Mouse (Mus musculus) heart, adult 18-20 months (tissue): ENCODE measurements around the gene Spic. TPM values are rescaled to one million over a fixed set of nuclear protein-coding genes. Genes with fewer than 3 reads are reported as not detected.
A peak's percentile ranks its signal among the peaks of the same experiment; 100 is the strongest.
"Not testable (repeated sequence)": the region's sequence is repeated elsewhere in the genome, so short reads cannot be mapped to it uniquely, and the experiment has no call there.

Experiments
- DNase-seq, 2 experiments: peaks; one replicate each; pipeline ENCODE4 v3.0.0; 2021 to 2022; ENCODE audit warnings: mixed read lengths in 1 of 2
- long read RNA-seq, 2 experiments: library from polyadenylated mRNA; stranded (forward); transcript quantifications; one replicate each; pipeline ENCODE4 v2.0.0; 2021
- total RNA-seq, 2 experiments: library from RNA; stranded (reverse); gene quantifications; 2 replicates each; pipeline ENCODE4 v1.2.3; 2021

Spic gene
- total RNA-seq = under 1 TPM in 1 of 2 experiments, not detected in 1; 0.90 TPM
- long read RNA-seq, experiment 1, partial matches to known transcripts = 0 of 1 reads
- long read RNA-seq, experiment 1, other reads (novel, unspliced or antisense) = 0 of 1 reads
- long read RNA-seq, experiment 2 = 0 reads

DNA sequence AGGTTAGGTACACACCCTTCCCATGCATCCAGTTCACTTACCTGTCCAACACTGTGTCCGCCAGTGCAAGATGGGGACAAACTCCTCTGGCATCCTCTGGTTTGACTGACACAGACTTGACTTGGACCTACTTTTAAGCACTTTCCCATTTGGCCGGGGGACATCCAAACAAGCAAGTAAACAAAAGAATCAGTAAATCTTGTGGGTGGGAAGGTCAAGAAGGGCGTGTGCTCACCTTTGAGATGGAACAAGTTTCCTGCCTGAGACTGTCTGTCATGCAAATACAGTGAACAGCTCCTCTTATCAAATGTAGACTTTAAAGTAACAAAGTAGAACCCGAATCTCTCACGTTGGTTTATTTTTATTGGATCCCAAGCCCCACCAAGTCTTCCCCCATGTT, at the start of gene Spic:
Gene Spic, minus strand, starts transcription at position 91 of the 400 bp plus-strand sequence.
- DNase-seq = no peak

DNA sequence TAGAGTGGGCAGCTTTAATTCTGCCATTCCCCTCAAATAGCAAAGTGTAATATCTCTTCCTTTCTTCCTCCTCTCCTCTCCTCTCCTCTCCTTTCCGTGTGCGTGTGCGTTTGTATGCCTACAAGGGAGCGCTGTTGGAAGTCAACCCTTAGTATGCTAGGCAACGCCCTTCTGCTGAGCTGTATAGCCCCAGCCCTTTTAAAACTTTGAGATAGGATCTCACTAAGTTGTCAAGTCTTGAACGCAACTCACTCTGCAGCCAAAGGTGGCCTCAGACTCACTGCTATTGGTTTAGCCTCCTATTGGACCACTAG, 47.5 kb upstream of the Spic start:
- no peak for DNase-seq

DNA sequence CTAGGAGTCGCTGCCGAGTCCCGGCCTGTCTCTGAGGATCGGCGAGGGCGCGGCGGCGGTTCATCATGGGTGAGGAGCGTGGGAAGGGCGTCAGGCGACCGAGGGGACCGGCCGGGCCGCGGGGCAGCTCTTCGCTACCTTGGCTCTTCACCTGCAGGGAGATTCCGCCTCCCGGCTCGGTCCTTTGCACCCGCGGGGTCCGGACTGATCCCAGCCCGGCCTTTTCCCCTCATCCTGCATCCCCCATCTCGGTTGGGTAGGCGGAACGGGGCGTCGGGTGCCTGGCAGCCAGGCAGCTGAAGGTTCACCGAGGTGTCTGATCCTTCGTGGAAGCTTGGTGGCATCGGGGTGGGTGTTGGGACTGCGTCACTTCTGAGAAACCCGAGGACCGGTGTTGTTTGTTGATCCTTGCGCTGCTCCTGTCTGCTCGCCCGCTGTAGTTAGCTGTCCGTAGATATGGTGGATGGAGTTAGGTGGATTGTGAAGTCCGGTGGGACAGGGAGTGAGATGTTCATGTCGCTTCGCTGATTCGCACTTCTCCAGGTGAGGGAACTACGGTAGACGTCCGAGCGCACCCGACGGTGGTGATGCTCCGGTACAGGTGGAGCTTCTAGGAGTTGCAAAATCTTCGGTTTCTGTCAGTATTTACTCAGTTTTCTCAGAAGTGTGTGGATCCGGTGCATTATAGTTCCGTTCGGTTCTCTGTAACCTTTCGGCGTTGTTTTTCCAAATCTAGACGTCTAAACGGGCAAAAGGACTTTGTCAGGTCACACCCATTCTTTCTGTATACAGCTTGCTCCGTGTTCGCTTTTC, 46.9 kb upstream of the Spic start:
- DNase-seq = no peak

DNA sequence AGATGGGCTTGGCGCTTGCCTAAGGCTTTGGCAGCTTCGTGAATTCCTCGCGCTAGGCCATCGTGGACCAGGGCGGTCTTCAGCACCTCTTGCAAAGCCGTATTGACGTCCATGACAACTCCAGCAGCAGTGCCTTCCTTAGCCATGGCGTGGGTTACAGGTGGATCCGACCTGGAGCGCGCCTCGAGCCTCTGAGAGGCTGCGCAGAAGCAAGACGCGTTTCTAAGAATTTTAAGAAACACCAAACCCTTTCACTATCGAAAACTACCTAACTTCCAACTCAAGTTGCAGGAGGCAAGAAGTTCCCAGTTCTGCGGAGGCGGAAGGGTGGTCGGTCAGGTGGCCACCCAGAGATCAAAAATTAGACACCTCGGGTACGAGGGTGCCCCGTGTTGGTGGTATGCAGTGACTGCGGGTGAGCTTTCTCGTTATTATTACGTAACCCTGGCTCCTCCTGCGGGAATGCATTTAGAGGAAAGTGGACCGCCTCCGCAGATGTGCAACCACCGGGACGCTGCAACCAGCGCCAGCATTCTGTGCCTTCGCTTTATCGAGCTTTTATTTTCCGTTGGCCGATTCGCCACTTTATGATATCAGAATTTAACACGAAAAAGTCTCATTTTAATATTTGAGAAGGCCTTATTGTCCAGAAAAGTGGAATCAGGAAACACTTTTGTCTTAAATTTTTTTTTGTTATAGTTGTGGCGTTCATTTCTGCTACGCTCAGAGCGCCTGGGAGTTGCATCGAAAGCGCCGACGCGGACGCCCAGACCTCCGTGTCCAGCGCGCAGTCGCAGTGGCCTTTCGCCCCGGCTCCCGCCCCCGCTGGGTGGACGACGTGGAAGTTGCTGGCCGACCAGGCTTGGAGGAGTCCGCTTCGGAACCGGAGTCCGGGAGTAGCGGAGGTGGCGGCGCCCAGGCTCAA, 46.0 kb upstream of the Spic start, which contains the start of gene Arl1:
Gene Arl1, plus strand, starts transcription at position 288 of the 925 bp plus-strand sequence.
- DNase-seq = peak; percentile 95

DNA sequence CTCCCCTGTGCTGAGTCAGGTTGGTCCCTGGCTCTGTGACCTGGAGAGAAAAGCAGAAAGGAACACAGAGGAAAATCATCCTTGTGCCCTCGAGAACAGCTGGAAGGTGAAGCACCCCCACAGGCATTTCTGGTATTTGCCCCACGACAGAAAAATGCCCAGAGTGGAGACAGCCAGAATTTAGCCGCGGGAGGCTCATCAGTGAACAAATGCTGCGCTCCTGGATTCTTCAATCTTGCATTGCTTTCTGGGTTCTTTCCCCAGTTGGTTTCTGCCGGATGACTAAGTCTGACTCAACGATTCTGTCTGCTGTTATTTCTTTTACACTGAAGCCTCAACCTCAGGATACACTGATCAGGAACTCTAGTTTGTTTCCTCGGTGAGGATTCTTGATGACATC, 43.4 kb upstream of the Spic start:
- no peak for DNase-seq

DNA sequence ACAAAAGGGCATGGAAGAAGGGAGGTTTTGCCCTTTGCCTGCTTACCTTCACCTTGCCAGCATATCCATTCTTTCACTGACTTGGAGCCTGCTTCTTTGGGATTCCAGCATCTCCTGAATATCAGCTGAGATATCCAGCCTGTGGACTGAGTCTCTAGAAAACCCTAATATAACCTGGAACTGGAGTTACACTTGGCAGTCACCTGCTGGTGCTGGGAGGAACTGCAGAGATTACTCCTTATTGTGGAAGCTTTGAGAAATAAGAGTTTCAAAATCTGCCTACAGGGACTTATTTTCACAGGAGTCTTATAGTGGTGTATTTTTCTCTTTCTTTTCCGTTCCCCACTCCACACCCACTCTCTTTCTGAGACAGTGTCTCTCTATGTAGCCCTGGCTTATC, 42.3 kb upstream of the Spic start:
- peak in 1 of 2 experiments; percentile 16 for DNase-seq

DNA sequence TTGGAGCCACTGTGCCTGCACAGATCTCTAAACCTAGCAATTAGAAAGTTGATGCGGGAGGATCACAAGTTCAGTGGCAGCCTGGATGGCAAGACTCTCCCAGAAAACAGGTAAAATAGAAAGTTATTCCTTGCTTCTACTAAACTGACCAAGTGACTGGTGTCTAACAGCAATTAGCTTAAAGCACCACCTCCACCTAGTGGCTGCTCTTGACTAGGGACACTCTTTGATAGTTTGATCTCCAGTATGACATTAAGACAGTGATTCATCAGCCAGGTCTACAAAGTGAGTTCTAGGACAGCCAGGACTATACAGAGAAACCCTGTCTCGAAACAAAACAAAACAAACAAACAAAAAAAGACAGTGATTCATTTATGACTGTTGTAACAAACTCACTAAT, 40.5 kb upstream of the Spic start:
- peak; percentile 22 to 39 for DNase-seq

DNA sequence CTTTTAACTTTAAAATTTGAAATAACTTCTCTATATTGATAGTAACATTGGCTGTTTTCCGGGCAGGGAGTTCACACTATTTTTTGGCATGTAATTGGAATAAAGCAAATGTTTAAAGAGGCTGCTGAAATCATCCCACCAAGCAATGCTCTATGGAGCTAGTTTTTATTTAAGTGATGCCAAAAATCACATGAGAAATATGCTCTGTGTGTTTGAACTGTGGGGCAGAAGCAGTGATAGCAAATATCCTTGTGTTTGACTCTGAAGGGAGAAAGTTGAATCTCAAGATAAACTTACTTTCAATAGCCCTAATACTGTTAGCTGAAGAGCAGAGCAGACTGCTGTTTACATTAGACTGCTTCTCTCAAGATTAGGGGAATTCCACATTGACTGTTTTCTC, 34.8 kb upstream of the Spic start:
- DNase-seq = no peak

DNA sequence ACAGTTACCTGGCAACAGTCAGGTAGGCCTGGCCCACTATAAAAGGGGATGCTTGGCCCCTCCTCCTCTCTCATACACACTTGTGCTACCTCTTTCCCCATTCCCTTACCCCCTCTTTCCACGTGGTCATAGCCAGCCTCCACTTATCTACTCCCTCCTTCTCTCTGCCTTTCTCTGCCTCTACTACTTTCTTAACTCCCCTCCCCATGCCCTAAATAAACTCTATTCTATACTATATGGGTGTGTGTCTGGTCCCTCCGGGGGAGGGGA, 32.9 kb upstream of the Spic start:
- DNase-seq = no peak

DNA sequence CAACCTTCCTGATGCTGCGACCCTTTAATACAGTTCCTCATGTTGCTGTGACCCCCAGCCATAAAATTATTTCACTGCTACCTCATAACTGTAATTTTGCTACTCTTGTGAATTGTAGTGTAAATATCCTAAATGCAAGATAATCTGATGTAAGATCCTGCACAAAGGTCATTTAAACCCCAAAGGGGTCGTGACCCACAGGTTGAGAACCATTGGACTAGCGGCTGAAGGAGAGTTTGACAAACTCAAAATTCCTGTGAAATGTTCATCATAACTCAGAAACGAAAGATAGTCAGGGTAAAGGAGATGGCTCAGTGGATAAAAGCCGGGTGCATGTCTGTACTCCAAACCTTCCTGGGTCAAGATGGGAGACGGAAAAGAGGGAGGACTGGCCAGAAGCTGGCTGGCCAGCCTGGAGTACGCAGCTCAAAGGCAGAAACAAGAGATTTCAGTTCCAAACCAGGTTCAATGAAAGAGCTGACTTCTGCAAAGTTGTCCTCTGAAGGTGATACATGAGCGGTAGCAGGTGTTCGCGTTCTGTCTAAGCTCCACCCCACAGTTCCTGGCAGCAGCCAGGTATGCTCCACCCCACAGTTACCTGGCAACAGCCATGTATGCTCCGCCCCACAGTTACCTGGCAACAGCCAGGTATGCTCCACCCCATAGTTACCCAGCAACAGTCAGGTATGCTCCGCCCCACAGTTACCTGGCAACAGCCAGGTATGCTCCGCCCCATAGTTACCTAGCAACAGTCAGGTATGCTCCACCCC, 32.4 kb upstream of the Spic start:
- DNase-seq = no peak

DNA sequence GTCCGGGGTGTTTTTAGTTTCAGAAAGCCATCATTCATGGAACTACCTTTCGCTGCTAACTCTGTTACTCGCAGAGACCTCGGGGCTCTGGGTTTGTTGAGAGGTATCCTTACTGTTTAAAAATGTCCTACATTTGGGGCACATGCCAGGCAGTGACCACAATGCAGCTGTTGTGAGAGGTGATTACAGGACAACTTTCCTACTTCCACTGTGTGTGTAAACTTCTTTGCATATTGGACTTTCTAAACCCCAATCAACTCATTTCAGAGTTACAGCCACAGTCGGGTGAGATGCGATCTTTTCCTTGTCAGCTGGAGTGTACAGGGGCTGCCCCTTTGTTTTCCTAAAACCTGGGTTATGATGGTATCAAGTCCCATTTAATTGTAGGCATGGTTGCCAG, 30.8 kb upstream of the Spic start:
- no peak for DNase-seq

DNA sequence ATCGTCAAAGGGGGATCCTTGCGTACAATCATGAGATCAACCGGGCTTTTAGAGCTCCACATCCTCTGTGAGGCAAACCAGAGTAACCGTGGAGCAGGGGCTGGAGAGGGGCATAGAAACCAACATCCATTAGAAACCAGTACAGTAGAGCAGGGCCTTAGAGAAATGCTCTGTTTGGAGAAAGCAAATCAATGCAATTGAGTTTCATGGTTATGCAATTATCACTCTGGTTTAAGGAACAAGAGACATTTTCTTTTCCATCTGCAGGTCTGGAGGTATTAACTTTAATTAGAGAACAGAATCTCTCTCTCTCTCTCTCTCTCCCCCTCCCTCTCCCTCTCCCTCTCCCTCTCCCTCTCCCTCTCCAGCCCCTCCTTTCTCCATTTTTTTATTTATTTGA, 29.9 kb upstream of the Spic start:
- DNase-seq = no peak

DNA sequence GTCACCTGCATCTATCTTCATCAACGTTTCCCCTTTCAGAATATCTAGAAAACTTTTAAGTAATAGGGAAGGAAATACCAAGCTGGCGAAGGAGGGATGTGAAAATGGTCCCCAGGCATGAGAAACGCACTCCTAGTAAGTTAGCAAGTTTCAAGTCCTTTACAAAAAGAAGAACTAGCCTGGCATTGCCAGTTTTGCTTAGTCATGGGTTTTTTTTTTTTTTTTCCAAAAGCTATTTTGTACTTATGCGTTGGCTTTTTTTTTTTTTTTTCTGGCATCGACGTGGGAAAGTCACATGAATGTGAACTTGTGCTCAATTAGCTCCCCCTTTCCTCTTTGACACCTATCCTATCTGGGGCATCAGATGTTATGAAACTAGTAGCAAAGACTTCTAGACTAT, 27.5 kb upstream of the Spic start:
- DNase-seq = peak in 1 of 2 experiments; percentile 36

DNA sequence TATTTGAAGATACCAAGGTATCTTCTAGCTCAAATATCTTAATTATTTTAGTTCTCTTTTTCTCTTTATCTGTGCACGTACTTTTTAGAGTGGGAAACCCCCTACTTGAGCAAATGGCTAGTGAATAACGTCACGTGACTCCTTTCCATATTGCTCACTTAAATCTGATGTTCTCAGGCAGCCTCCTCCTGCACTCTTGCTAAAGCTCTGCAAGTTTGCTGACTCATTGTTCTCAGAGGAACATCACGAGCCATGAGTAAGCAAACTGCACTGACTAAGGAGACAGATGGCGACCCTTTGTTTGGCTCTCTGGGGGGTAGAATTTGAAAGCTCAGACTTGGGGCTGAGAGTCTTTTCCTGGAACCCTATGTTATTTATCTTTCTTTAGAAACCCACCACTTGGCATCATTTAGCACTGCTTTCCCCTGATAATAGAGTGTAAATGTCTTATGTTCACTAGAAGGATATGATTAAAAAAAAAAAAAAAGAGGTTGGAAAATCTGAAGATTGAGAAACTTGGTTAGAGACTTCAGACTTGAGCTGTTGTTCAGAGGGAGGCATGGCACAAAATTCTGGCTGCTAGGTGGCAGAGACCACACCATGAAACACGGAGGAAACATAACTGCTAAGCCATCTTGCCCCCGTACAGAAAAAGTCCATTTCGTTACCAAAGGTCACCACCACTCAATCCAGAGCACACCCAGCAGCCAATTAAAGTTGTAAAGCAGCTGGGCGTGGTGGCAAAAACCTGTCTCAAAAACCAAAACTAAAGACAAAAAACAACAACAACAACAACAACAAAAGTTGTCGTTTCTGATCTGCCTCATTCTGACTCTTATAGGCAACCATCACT, 24.1 kb upstream of the Spic start:
- DNase-seq = no peak

DNA sequence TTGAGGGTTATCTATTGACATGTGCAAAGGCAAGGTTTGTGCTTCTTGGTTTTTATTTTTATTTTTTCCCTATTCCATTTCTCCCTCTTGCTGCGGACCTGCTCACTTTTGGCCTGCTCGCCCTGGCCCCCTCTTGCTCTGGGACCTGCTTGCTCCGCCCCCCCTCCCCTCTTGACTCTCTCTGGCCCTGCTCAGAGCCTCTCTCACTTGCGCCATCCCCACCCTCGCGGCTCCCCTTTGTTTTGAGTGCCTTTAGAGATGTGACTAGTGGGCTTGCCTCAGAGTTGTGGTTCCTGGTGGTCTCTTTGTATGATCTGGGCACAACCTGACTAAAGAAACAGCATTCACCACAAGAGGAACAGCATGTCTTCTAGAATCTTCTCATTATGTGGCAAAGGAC, 16.1 kb upstream of the Spic start:
- DNase-seq = no peak

DNA sequence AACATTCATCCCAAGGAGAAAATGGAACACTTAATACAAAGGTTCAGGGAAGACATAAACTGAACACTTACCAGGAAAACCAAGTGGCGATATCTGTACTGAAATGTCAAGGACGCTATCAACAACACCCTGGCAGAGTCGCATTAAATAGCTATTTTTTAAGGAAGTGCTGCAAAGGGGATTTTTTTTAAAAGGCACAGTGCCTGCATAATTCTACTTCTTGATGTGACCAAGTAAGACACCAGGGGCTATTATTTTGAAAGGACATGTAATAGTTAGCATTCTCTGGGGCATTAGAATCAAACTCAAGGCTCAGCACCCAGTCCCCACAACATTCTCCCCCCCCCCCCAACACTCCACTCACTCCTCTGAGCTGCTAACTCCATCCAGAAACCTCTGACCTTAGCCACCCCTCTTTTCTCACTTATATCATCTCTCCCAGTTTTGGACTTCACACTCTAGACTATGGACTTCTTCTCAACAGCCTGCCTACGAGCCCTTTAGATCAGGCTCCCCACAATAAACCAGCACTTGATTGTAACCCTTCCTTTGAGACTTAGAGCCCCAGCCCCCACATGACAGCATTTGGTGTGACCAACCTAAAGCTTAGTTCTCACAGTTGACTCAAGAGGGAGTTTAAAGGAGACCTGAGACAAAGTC, 1.8 kb downstream of the Spic start:
- peak; percentile 3 to 27 for DNase-seq

DNA sequence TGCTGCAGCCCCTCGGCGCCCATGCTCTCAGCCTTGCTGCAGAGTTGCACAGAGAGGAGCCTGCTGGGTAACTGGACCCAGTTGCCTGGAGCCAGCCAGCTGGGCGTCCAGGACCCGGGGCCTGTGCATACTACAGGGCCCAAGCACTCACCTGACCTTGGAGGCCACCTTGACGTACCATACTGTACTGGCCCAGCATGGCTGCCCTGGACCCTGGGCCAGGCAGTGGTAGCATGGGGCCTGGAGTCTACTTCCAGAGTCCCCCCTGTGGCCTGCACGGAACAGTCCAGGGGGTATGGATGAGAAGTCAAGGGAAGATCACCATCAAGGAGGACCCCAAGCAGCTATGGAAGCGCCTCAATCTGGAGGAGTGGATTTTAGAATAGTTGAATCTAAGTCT, 12.0 kb downstream of the Spic start:
- DNase-seq = no peak

DNA sequence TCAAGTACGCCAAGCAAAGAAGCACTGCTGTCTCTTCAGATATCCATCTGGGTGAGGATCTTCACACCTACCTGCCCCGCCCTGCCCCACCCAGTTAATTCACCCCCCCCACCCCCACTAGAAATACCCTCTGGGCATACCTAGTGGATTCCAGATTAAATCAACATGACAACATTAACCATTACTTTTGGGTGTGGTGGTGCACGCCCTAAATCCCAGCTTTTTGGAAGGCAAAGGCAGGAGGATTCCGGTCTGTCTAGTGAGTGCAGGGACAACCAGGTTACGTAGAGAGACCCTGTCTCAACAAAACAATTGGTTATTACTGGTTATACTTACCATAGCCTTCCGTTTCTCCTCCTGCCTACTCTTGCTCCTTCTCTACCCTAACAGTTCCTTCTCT, 12.7 kb downstream of the Spic start:
- DNase-seq = no peak

DNA sequence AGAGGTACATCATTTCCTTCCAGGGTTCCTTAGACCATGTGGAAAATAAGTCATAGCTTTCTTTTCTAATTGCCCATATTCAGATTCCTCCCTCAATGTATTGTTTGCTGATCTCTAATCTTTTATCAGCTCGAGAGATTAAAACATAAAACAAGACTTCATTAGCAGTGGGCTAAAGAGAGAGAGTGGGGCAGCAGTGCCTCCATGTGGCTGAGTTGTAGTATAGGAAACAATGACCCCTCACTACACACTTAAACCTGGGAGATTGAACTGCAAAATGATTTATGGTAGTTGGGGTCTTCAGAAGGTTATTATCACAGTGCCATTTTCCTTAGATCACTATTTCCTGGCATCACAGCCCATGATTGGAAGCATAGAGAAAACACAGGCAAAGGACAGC, 15.1 kb downstream of the Spic start:
- peak; percentile 4 to 27 for DNase-seq

DNA sequence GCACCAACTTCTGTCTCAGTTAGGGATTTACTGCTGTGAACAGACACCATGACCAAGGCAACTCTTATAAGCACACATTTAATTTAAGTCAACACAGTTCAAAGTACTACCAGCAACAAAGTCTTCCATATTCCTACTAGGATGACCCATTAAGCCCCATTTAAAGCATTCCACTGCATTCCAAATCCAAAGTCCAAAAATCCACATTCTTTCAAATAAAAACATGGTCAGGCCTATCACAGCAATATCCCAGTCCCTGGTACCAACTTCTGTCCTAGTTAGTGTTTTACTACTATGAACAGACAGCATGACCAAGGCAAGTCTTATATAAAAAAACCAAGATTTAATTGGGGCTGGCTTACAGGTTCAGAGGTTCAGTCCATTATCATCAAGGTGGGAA, 21.0 kb downstream of the Spic start:
- DNase-seq = not testable (repeated sequence)

DNA sequence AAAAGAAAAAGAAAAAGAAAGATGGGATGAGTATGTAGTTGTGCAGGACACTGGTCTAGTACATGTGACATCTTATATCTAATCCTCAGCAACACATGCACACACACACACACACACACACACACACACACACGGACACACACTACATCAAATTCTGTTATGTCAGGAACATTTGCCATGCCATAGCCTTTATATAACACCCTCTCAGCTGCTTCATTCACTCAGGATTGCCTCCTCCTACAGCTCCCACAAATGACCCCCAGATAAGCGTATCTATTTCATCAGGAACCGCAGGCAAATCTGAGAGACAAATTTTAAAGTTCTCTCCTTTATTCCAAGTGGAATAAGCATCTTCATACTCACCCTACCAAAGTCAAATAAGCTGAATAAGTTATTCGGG, 25.9 kb downstream of the Spic start:
- DNase-seq = no peak
